Mouse (Mus musculus) erythroblast, adult 5-6 weeks (primary cell): ENCODE results near the gene Gm21060. TPM values are rescaled to one million over a fixed set of nuclear protein-coding genes. Genes with fewer than 3 reads are reported as not detected.

Experiments
- total RNA-seq, 2 experiments: library from RNA; stranded (forward) in 1 of 2; stranded (reverse) in 1 of 2; fragments of 150-400 nt in 1 of 2; fragments of 200-764, 138-1000 nt in 1 of 2; gene quantifications; 2 replicates each; pipeline versions ENCODE4 v1.2.3 to v1.2.4; 2015 to 2017; ENCODE audit warnings: low replicate concordance in 2 of 2

Gene Gm21060
- total RNA-seq, 2 experiments from 2014 or later, result not detected

Other genes with a start within 250 kb of the Gm21060 start
- gene Zfp950, start 156.2 kb downstream of the Gm21060 start, total RNA-seq (2015; ENCODE audit: low replicate concordance), result 30.3 and 42.1 TPM in 2 replicates
- 46.4 and 50.7 TPM in 2 replicates for gene Zfp950, start 156.2 kb downstream of the Gm21060 start, total RNA-seq (2017; ENCODE audit: low replicate concordance)
- gene Gm7102, start 120.8 kb downstream of the Gm21060 start, total RNA-seq (2015; ENCODE audit: low replicate concordance), result 0.58 TPM in 1 of 2 replicates, not detected in the other
- 1.0 TPM in 1 of 2 replicates, not detected in the other for gene Gm7102, start 120.8 kb downstream of the Gm21060 start, total RNA-seq (2017; ENCODE audit: low replicate concordance)
- not detected in 2 replicates for gene Gm6020, start 113.2 kb downstream of the Gm21060 start, total RNA-seq (2015; ENCODE audit: low replicate concordance)
- gene Gm6020, start 113.2 kb downstream of the Gm21060 start, total RNA-seq (2017; ENCODE audit: low replicate concordance), result not detected in 2 replicates
- 39.8 and 49.9 TPM in 2 replicates for gene Csf2ra, start 68.6 kb downstream of the Gm21060 start, total RNA-seq (2015; ENCODE audit: low replicate concordance)
- gene Csf2ra, start 68.6 kb downstream of the Gm21060 start, total RNA-seq (2017; ENCODE audit: low replicate concordance), result 16.9 and 22.8 TPM in 2 replicates